Mouse (Mus musculus) induced T-regulatory cell, adult 2 months (primary cell): ENCODE data around the gene Aldh3b1.
"Not testable (repeated sequence)": the region's sequence is repeated elsewhere in the genome, so short reads cannot be mapped to it uniquely, and the experiment has no call there.

Experiments used
- DNase-seq: peaks from one replicate; pipeline ENCODE4 v3.0.0-alpha.2; 2012; ENCODE audit warnings: low read depth

Gene Aldh3b1

GRCm38 (mm10) chr19:3929211-3929941 is at the start of gene Aldh3b1:
TSS of gene Aldh3b1 (minus strand) at chr19:3929808.
- DNase-seq = no peak

GRCm38 (mm10) chr19:3975866-3976265 is 46.3 kb upstream of the Aldh3b1 start:
- peak; percentile 80 for DNase-seq

- not testable (repeated sequence) for DNase-seq
Observed at GRCm38 (mm10) chr19:3974608-3975007, 45.0 kb upstream of the Aldh3b1 start.

- no peak for DNase-seq
Observed at GRCm38 (mm10) chr19:3972229-3972628, 42.6 kb upstream of the Aldh3b1 start, which contains the start of gene Aldh3b2. TSS of gene Aldh3b2 (plus strand) at chr19:3972328.

GRCm38 (mm10) chr19:3967258-3967657 is 37.6 kb upstream of the Aldh3b1 start:
- no peak for DNase-seq

- no peak for DNase-seq
Observed at GRCm38 (mm10) chr19:3966330-3967075, 36.9 kb upstream of the Aldh3b1 start.

- DNase-seq = no peak
Observed at GRCm38 (mm10) chr19:3964030-3964429, 34.4 kb upstream of the Aldh3b1 start.

- DNase-seq = peak; percentile 53
Observed at GRCm38 (mm10) chr19:3962469-3962868, 32.9 kb upstream of the Aldh3b1 start.

- not testable (repeated sequence) for DNase-seq
Observed at GRCm38 (mm10) chr19:3961805-3962204, 32.2 kb upstream of the Aldh3b1 start.

- no peak for DNase-seq
Observed at GRCm38 (mm10) chr19:3960211-3960610, 30.6 kb upstream of the Aldh3b1 start.

GRCm38 (mm10) chr19:3959030-3959429 is 29.4 kb upstream of the Aldh3b1 start:
- DNase-seq = no peak

- no peak for DNase-seq
Observed at GRCm38 (mm10) chr19:3958470-3958869, 28.9 kb upstream of the Aldh3b1 start, which contains the start of gene Aldh3b3. TSS of gene Aldh3b3 (plus strand) at chr19:3958645.

- not testable (repeated sequence) for DNase-seq
Observed at GRCm38 (mm10) chr19:3957296-3958036, 27.9 kb upstream of the Aldh3b1 start.

- no peak for DNase-seq
Observed at GRCm38 (mm10) chr19:3955804-3956203, 26.2 kb upstream of the Aldh3b1 start.

GRCm38 (mm10) chr19:3955033-3955432 is 25.4 kb upstream of the Aldh3b1 start:
- DNase-seq = no peak

GRCm38 (mm10) chr19:3952099-3952498 is 22.5 kb upstream of the Aldh3b1 start:
- DNase-seq = no peak

GRCm38 (mm10) chr19:3951461-3951860 is 21.9 kb upstream of the Aldh3b1 start:
- DNase-seq = no peak

GRCm38 (mm10) chr19:3950331-3950730 is 20.7 kb upstream of the Aldh3b1 start:
- DNase-seq = no peak

- no peak for DNase-seq
Observed at GRCm38 (mm10) chr19:3948546-3948945, 18.9 kb upstream of the Aldh3b1 start.

- DNase-seq = no peak
Observed at GRCm38 (mm10) chr19:3947813-3948212, 18.2 kb upstream of the Aldh3b1 start.

- DNase-seq = peak; percentile 85
Observed at GRCm38 (mm10) chr19:3946715-3947114, 17.1 kb upstream of the Aldh3b1 start.

GRCm38 (mm10) chr19:3945872-3946564 is 16.4 kb upstream of the Aldh3b1 start:
- DNase-seq = peak; percentile 81
